Mouse (Mus musculus): Measurements from ENCODE around the gene Plekhs1. TPM values are rescaled to one million over a fixed set of nuclear protein-coding genes. Genes with fewer than 3 reads are reported as not detected.

The Plekhs1 gene
- polyA plus RNA-seq, 1 experiment = 0.02 TPM

- no peaks in the 10 kb centered on the region for H3K36me3 ChIP-seq (ENCODE audit: control insufficient read depth, insufficient read depth, low read length)
- no peak overlapping the region for H3K4me3 ChIP-seq (ENCODE audit: extremely low read depth, insufficient read depth, insufficient read length)
- H3K4me1 ChIP-seq (ENCODE audit: control insufficient read depth, insufficient read depth, insufficient read length) = no peaks in the 10 kb centered on the region
- H3K27ac ChIP-seq (ENCODE audit: insufficient read depth, low read length) = no peak overlapping the region
- no peak for TF ChIP-seq POLR2A (IDR thresholded peaks at IDR 0.05; ENCODE audit: low read depth, low read length)
- no peak for TF ChIP-seq CTCF (IDR thresholded peaks at IDR 0.05; ENCODE audit: extremely low read depth, insufficient read depth, insufficient read length, insufficient replicate concordance)
- H3K27me3 ChIP-seq (ENCODE audit: control insufficient read depth, insufficient read depth, low read length) = peaks cover 4% of the 10 kb centered on the region; the same call in 1 of the 2 replicates
- WGBS = 96% methylated on average over 9 of the region's 9 CpGs
- no peak for DNase-seq (ENCODE audit: low read depth in 1 of 2, low spot score in 2 of 2)
These were observed 74.3 kb downstream of the Plekhs1 start for GRCm38 (mm10) chr19:56535765-56536164.

Other genes with a start within 250 kb of the Plekhs1 start
- 0.76 and 1.7 TPM in 2 replicates for gene Habp2, start 174.5 kb upstream of the Plekhs1 start, polyA plus RNA-seq (2012; rRNA removed)
- 0.01 and 0.04 TPM in 2 replicates for gene Nrap, start 71.6 kb upstream of the Plekhs1 start, polyA plus RNA-seq (2012; rRNA removed)
- 8.6 and 8.7 TPM in 2 replicates for gene Casp7, start 64.5 kb upstream of the Plekhs1 start, polyA plus RNA-seq (2012; rRNA removed)
- gene Dclre1a, start 86.6 kb downstream of the Plekhs1 start, polyA plus RNA-seq (2012; rRNA removed) = 2.6 TPM in 2 replicates
- 4.7 and 5.2 TPM in 2 replicates for gene Nhlrc2, start 86.6 kb downstream of the Plekhs1 start, polyA plus RNA-seq (2012; rRNA removed)